Mouse (Mus musculus): ENCODE measurements around the gene Nav1.

The Nav1 gene

DNA sequence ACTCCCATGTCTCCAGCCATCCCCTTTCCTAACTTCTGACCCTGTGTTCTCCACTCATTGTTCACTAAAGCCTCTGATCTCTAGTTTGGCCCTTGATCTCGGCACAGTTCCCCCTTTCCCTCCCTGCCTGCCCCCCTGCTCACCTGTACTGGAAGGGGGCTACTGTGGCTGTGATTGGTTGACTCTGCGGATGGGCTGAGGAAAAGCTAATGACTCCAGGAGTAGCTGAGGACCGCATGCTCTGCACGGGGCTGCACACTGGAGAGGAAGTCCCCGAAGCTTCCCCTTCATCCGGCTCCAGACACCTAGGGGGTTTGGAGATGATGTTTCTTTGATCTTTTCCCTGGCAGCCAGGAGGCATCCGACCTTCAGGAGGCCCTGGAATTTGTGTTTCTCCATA, at the start of gene Nav1:
Gene Nav1 (minus strand): TSS at position 277 of the 400 bp plus-strand sequence.
- DNase-seq (ENCODE audit: low spot score in 2 of 2) = no peak

DNA sequence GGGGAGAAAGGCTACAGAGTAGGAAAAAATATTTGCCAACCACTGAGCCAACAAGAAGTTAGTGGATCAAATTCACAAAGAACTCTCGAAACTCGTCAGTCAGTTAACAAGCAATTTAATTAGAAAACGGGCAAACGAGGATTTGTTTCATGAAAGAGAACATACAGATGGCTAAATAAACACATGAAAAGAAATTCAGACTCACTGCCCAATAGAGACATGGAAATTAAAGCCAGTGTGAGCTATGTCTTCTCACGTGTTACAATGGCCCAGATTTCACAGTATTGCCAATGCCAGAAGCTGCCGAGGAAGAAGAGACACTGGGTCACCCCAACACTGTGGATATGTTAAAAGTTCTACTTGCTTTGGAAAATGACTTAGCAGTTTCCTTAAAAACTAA, 46.8 kb upstream of the Nav1 start:
- DNase-seq (ENCODE audit: low spot score in 2 of 2) = no peak

DNA sequence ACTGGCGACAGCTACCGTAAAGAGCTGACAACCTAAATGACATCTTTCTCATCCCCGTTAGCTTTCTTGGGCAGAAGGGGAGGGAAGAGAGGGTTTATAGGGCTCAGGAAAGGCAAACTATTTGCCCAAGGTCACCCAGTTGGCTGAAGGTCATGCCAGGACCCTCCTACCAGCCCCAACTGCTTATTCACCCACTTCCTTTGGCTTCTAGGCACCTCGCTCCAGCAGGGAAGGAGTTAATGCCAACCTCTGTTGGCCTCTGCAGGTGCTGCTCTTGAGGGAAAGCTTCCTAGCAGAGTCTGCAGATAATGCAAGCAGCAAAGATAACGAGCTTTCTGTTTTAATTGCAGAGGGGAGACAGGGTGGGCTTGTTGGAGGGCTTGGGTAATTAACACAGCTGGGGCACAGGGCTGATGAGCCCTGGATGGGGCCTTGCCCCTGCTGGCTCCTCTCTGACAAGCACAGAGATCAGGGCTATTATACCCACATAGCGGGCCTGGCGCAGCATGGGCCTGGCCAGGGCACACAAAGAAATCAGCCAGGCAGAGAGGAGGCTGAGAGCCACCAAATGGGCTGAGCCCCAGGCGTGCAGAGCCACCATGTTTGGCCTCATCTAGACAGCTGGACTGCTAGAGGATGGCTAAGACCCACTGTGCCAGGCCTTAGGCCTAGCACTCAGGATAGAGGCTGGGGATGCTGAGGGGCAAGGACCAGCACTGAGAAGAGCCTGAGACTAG, 38.5 kb upstream of the Nav1 start:
- DNase-seq (ENCODE audit: low spot score in 2 of 2) = no peak

DNA sequence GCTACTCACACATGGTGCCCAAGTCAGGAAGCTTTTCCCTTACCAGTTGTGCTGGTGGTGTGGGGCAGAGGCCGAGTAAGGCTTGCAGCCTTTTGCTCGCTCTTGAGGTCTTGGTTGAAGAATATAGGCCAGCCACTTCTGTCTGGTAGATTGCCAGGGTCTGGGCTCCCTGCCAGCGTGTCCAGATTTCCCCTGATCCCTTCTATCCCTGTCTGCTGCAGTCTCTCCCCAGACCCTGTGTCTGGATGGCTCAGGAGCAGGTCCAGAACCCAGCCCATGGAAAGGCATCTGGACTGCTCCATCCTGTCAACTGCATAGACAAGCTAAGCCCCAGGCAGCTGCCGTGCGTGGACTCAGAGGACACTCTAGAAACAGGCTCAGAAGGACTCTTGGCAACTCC, 37.0 kb upstream of the Nav1 start:
- no peak for DNase-seq (ENCODE audit: low spot score in 2 of 2)

DNA sequence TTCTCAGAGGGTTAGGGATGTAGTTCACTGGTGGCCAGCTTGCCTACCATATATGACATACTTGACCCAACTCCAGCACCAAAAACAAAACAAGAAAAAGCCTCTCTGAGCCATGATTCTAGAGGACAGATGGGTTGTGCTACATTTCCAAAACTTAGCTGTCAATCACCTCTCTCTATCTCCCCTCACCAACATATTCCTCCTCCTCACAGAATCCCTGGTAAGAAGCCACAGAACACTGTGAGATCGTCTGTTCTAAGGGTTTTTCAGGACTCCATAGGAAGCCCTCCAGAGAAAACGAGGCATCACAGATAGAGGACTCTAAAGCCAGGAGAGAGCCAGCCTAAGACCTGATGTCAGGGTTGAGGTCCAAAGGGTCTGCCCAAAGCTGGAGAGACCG, 36.6 kb upstream of the Nav1 start:
- DNase-seq (ENCODE audit: low spot score in 2 of 2) = no peak

DNA sequence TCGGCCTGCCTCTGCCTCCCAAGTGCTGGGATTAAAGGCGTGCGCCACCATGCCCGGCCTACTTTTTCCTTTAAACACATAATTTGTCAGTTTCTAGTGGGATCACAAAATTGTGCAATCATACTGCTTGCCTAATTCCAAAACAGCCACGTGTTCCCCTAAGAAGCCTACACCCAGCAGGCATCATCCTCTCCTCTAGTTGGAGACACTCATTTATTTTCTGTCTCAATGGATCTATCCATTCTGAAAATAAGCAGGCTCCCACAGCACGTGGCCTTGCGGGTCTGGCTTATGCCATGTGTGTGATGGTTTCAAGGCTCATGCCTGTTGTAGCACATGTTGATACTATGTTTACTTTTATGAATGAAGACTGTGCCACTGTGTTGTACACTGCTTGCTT, 32.8 kb upstream of the Nav1 start:
- DNase-seq (ENCODE audit: low spot score in 2 of 2) = no peak

DNA sequence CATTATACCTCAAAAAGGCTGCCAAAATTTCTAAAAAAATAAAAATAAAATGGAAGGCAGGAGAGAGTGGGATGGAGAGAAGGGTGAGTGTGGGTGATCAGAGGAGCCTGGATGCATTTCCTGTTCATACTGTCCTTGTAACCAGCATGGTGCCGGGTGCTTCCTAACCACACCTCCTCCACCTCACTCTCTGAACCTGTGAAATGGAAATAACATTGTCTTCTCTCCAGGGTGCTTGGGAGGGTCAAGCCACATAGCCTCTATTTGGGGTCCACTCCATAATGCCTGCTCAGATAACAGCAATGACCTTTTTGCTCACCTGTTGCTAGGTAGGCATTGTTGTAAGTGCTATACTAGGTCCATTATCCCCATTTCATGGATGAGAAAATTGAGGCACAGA, 32.0 kb upstream of the Nav1 start:
- DNase-seq (ENCODE audit: low spot score in 2 of 2) = no peak

DNA sequence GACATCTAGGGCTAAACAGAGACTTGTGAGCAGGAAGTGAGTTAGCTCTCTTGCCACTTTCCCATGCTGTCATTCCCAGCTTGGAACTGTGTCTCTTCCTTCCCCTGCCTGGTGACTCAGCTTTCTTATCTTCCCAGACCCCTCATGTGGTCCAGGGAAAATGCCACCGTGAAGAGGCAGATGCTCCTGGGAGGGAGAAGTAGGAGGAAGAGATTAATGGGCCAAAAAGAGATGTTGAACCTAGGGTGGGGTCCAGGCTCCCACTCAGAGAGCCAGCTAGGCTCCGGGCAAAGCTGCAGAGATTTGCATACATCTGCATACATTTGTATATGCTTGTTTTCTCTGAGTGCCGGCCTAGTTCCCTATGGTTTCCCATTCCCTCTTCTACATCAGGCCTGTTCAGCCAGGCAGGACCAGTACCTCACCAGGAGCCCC, 30.5 kb upstream of the Nav1 start:
- DNase-seq (ENCODE audit: low spot score in 2 of 2) = no peak

DNA sequence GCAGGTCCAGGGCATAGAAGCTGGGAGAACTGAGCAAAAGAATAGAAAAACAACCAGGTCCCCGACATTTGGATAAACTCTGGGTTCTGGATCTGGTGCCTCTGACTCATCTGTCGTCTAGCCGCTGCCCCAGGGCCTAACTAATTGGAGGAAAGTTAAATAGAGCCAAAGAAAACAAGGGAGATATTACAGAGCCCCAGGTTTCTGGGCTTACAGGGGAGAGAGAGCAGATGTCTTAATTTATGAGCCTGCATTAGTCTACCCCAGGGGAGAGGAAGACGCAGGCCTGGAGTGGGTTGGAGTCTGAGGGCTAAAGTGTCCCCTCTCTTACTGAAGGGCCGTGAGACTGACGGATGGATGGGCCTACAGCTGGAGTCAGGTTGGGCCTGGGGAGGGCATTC, 29.0 kb upstream of the Nav1 start:
- no peak for DNase-seq (ENCODE audit: low spot score in 2 of 2)

DNA sequence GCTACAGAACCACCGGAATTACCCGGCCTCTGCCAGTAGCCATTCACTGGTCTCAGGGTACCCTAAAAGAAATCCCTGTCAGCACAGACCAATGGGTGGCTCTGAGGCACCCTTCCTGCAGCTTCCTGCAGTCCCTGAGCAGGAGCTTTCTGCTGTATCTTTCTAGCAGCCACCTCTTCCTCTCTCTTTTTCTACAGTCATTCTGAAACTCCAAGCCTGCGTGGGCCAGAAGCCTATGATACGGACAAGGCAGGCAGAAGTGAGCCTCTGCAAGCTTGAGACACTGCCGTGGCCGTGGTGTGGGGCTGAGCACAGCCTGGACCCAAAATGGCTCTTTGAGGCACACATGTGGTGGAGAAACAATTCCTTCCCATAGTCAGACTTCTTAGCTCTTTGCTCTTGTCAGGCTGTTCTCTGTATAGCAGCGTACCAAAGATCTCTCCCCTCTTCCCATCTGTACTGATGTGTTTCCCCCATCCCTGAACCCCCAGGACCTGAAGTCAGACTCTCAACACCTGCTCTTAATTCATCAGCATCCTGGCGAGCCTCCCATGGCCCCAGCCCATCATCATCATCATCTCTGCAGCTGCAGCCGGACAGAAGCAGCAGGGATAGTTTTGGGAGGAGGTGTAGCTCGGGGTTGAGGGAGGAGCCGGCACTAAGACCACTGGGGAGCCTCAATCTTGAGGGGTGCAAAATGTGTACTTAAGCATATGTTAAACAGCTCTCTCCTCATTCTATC, 28.4 kb upstream of the Nav1 start:
- no peak for DNase-seq (ENCODE audit: low spot score in 2 of 2)

DNA sequence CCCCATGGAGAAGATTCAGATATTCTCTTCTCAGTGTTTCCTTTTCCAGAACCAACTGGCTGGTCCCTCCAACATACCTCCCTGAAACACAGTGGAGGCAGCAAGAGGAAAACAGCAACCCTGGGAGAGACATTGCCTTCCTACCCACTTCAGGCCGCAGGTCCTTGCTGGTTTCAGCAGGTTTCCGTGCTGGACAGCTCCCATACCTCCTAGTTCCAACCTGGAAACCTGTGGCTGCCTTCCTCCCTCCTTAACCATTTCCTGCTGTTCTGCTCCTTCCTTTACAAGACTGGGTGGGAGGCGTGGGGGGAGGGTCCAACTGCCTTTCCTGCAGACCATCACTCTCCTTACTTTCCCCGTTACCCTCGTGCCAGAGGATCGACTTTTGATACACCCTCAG, 27.7 kb upstream of the Nav1 start:
- no peak for DNase-seq (ENCODE audit: low spot score in 2 of 2)

DNA sequence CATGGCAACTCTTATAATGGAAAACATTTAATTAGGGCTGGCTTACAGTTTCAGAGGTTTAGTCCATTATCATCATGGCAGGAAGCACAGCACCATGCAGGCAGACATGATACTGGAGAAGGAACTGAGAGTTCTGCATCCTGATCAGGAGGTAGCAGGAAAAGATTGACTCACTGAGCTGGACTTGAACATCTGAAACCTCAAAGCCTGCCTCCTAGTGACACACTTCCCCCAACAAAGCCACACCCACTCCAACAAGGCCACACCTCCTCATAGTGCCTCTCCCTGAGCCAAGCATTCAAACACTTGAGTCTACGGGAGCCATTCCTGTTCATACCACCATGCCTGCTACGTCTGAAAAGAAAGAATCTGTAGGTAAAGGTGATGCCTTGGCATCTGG, 26.8 kb upstream of the Nav1 start:
- no peak for DNase-seq (ENCODE audit: low spot score in 2 of 2)

DNA sequence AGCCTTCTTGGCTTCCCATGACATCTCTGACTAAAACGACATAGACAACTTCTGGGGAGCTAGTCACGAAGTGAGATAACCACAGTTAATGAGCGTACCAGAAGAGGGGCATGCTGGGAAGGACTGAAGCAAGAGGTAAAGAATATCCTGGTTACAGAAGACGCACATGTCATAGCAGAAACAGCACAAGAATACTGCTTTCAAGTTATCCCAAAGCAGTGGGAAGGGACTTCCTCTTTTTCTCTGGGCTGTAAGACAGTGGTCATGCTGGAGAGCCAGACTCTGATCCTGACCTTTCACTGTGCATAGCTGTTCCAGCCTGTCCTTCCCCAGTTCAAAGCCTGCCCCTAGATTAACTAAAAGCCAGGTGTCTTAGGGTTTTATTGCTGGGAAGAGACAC, 26.4 kb upstream of the Nav1 start:
- no peak for DNase-seq (ENCODE audit: low spot score in 2 of 2)

DNA sequence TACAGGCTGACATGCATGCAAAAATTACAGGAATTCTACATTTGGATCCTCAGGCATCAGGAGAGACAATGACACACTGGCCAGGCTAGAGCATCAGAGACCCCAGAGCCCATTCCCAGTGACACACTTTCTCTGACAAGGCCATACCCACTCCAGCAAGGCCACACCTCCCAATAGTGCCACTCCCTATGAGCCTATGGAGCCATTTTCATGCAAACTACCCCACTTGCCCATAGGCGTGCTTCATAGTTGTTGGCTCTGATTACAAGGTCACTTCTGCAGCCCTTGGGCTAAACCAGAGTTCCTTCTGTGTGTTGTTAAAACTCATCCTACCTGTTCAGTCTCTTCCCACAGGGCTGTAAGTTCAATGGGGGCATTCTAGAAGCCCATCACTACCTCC, 25.1 kb upstream of the Nav1 start:
- DNase-seq (ENCODE audit: low spot score in 2 of 2) = no peak

DNA sequence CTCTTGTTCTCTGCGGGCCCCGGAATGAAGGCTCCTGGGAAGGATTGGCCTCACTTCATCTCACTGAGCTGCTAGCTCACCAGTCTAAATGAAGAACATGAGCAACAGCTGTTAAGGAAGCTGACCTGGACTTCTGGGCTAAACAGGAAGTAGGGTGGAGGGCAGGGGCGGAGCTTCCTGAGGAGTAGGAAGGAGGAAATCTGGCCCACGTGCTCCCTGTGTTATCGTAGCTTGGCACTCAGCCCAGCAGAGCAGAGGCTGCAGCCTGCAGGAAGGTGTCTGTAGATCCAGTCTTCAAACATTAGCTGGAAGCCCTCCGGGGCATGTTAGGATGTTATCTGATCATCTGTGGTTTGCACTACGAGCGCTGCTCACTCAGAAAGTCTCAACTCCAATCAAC, 24.4 kb upstream of the Nav1 start:
- DNase-seq (ENCODE audit: low spot score in 2 of 2) = peak in 1 of 2 experiments; percentile 11

DNA sequence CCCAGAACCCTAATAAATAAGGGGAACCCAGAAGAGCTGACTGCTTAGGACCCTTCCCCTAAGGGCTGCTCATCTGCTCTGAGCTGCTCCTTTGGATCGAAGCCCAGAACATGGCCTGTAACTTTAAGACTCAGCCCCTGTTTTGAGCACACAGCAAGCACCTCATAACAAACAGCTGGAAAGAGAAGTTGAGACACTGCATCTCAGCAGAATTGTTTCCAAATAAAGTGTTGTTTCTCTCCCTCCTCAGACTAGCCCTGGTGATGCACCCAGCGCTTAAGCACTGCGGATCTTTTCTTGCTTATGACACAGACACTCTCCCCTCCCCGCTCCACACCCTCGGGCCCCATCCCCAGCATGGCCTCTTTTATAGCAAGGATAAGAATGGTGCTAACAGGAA, 22.8 kb upstream of the Nav1 start:
- DNase-seq (ENCODE audit: low spot score in 2 of 2) = no peak

DNA sequence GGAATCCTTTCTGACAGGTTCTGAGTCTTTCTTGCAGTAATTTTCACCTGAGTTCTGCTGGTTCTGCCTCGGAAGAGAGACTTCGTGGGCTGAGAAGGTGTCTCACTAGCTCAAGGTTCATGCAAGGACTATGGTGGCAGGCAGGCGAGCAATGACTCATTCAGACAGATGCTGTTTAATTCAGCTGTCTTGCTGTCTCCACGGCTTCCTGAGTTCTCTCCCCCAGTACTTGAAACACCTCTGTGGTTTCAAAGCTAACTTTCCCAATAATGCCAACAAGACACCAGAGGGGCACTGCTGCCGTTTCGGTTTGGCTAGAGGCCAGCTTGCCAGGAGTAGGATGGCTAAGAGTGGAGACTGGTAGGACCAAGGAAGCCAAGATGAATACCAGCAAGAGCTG, 19.1 kb upstream of the Nav1 start:
- DNase-seq (ENCODE audit: low spot score in 2 of 2) = no peak

DNA sequence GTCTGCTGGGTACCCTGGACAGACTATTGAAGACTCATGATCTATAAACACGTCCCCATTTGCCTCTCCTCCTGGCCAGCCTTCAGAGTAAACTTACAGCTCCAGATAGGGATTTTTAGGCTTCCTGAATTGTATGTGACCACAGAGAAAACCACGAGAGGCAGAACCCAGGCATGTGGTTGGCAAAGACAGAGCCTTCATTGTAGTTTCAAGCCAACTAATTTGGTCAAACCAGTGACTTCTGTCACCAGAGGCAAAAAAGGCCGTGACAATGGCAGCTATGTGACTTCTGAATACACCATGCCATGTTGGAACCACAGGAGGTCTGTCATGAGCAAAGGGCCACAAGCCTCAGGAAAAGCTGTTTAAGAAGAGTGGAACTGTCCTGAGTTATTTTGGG, 18.6 kb upstream of the Nav1 start:
- no peak for DNase-seq (ENCODE audit: low spot score in 2 of 2)

DNA sequence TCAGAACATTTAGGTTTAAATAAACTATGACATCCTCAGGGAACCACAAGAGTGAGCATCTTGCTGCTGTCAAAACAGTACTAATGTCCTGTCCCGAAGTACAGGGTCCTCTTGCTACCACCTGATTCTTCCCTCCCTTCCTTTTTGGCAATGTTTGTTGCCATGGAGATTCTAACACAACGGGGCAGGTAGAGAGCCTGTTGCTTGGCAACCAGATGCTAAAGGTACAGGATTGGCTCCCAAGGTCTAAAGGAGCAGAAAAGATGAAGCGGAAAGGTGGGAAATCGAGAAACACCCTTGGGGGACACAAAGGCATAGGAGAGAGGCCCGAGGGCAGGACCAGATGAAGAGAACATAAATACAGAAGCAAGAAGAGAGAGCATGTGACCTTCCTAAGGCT, 17.6 kb upstream of the Nav1 start:
- DNase-seq (ENCODE audit: low spot score in 2 of 2) = no peak

DNA sequence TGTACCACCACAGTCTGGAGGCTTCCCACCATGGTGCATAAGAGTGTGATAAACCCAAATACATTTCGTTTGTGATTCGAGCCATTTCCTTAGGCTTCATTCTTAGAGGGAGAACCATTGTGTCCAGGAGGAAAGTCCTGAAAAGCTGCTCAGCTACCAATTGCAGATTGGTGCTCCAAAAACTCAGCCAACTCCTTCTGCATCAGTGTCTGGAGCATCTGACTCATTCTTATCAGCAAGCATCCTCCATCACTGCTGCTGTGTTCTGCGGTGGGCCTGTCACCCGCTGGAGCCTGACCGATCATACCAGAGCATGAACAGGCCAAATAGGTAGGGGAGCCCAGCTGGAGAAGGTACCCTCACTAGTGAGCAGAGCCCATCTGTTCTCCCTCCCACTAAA, 16.0 kb upstream of the Nav1 start:
- no peak for DNase-seq (ENCODE audit: low spot score in 2 of 2)

DNA sequence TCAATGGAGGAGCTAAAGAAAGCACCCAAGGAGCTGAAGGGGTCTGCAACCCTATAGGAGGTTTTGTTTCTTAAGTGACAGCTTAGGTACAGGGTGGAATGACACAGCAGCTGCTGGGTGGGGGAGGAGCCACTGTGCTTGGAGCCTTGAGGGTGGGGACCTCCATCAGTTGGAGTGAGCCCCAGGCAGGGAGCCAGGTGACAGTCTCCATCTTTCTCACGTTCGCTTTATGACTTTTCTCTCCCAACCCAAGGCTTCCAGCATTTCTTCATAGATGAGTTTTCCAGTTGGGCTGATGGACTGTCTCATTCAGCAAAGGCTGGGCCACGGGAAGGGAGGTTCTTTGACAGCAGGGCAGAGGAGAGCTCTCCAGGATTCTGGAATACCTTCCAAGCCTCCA, 14.2 kb upstream of the Nav1 start:
- DNase-seq (ENCODE audit: low spot score in 2 of 2) = no peak

DNA sequence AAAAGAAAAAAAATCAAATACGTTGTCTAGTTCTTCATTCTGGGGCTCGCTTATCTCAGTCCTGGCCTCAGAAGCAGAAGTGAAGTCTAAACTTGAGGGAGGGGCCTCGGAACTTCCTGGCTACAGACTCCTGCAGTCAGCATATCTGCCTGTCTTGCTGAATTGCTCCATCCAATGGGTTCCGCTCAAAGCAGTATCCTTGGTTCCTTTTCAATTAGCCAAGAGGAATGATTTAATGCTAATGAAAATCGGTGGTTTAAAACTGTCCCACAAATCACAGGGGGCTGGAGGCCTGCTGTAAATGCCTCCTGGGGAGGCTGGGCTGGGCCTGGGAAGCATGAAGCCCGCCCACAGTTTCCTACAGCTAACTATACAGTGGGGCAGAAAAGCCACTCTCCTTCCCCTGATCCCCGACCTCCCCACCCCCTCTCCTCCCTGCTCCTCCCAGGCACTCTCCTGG, 12.9 kb upstream of the Nav1 start:
- no peak for DNase-seq (ENCODE audit: low spot score in 2 of 2)

DNA sequence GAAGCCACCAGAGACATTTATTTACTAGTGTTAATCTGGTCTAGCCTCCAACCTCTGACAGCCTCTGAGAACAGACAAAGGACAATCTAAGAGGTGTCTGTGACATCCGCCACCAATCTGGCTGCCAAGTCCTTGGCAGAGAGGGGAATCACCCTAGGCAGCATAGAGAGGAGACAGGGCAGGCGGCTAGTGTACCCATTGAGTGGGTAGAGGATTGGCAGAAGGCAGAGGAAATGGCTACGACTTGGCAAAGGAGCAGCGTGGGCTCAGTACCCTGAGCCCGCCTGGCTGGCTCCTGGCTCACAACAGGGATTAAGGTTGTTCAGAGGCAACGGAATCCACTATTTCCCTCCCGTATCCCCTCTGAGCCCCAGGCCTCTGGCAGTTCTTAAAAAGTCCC, 12.0 kb upstream of the Nav1 start:
- no peak for DNase-seq (ENCODE audit: low spot score in 2 of 2)

DNA sequence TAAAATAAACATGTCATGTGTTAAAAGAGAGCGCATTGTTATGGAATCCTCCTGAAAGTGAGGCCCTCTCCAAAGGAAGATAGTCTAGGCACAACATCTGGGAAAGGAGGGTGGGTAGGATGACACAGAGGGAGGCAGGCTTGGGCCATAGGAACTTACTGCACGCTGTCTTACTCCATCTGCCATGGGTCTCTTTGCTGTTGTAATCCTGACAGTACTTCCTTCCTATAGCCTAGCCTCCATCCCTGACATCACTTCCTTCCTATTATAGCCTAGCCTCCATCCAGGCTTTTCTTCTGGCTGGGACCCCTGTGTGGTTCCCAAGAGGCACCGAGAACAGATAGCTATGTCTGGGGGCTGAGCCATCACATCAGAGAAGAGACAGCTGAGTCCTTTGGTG, 10.2 kb upstream of the Nav1 start:
- DNase-seq (ENCODE audit: low spot score in 2 of 2) = no peak

Data from thymus, postnatal 10 days (tissue).